Mouse (Mus musculus) cerebellum, adult 9-11 months (tissue): ENCODE data around the gene Pdzd8.

Experiments
- DNase-seq: peaks from one replicate; pipeline ENCODE4 v3.0.0; 2022

Gene Pdzd8

GRCm38 (mm10) chr19:59267417-59267963 is 78.1 kb downstream of the Pdzd8 start:
- DNase-seq: no peak

- DNase-seq: no peak
Measured at GRCm38 (mm10) chr19:59265907-59266306, 79.7 kb downstream of the Pdzd8 start.

DNA sequence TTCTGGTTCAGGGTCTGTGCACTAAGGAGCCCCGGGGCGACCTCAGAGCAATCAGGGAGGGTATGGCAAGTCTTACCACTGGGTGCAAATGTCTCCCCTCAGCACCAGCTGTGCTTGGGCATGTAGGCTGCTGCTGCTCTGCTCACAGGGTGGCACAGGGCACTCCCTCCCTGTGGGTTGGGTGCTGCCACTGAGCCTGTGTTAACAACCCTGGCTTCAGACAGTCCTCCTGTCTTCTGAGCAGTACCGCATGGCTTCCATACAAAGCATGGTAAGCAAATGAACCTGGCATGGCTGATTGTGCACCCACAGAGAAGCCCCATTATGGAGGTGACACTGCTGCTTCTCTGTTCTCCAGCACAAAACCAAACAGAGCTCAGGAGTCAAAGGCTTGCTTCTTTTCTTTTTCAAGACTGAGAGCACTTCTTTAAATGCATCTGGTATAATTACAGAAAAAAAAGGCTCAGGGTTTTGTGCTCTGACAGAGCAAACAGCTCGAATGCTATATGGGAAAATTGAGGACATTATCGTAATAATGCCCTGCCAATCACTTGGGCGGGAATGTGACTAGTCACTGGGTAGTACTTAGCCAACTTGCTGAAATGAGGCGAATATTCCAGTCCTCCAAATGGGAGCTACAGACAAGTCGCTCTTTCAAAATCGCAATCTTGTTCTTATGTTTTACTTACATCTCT is 80.6 kb downstream of the Pdzd8 start:
- DNase-seq: no peak

DNA sequence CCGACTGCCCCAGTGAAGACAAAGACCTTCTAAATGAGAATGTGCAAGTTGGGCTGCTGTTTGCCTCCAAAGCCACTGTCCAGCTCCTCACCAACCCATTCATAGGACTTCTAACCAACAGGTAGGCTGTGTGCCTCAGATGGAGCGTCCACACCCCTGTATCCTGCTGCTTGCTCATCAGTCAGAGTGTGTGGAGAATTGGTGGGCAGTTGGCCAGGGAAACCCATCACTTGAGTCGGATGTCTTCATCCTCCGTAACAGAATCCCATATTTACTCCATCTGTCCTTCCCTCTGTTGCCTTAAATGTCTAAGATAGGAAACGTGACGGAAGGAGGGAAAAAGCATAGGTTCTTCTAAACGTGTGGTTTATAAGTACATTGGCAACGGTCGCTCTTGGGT is 82.4 kb downstream of the Pdzd8 start:
- DNase-seq: no peak

- no peak for DNase-seq
Measured at GRCm38 (mm10) chr19:59261604-59262003, 84.0 kb downstream of the Pdzd8 start.

DNA sequence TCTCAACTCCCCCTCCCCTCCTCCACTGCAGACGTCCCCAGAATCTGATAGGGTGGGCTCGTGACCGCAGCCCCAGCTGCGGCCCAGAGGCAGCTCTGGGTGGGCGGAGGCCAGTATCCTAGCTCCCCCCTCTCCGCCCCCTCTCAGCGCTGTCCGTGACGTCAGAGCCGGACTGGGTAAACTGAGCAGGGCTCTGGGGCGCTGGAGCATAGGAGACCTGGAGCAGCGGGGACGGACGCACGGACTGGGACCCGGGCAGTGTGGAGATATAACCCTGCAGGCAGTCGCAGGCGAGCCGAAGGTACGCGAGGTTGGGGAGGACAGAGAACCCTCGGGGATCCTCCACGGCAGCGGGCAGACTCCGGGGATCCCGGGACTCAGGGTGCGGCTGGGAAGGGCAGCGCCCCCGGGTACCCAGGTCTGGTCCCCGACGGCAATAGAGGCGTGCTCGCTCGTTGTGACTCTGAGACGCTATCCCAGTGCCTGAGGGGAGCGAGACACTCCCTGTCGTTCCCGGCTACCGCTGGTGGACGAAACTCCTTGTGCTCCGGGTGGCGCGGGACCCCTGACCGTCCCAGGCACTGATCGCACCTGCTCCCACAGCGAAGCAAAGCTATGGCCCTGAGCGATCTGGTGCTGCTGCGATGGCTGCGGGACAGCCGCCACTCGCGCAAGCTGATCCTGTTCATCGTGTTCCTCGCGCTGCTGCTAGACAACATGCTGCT is 84.7 kb downstream of the Pdzd8 start, which contains the start of gene Slc18a2:
Slc18a2 (plus strand) TSS at position 179 of the 725 bp plus-strand sequence.
- no peak for DNase-seq

DNA sequence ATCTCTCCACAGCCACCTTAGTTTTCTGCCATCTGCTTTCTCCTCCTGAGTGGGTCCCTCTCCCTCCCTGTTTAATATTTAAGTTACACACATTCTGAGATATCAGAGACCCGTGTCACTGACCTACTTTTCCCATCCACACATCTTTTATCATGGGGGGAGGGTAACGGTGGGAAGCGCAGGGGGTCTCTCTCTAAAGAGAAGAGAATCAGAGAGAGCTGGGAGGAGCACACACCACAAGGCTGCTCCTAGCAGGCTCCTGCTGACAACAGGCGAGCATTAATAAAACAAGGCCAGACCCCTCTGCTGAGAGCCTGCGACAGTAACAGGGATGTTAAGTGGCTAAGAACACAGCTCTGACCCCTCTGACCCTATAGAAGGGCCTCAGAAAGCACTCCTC is 85.9 kb downstream of the Pdzd8 start:
- no peak for DNase-seq

- no peak for DNase-seq
Measured at GRCm38 (mm10) chr19:59252651-59253050, 92.9 kb downstream of the Pdzd8 start.

GRCm38 (mm10) chr19:59248553-59249286 is 96.9 kb downstream of the Pdzd8 start:
- DNase-seq: no peak

GRCm38 (mm10) chr19:59248144-59248543 is 97.4 kb downstream of the Pdzd8 start:
- DNase-seq: no peak
